Mouse (Mus musculus): ENCODE results near the gene Vmn2r39. TPM values are rescaled to one million over a fixed set of nuclear protein-coding genes. Genes with fewer than 3 reads are reported as not detected.
"Not testable (repeated sequence)": the region's sequence is repeated elsewhere in the genome, so short reads cannot be mapped to it uniquely, and the experiment has no call there.

The Vmn2r39 gene
- polyA plus RNA-seq (2015; fragmentation: Nextera tagmentation; extraction: Ambion mirVana): not detected in 2 replicates

DNA sequence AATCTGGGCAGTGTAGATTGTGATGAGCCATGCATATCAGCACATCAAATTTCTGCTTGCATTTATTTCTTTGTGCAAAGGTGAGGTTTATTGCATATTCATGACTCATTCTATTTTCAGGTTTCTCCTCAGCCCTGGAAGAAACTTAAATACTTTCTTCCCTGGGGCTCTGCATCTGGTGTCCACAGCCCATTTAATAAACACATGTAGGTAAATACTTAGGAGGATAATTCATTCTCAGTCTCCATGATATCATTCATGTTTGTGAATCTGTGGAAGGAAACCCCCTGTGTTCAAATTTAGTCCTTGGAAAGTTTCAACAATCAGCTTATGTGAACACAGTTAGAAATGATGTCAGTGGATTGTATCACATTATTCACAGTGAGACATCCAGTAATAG lies at the start of gene Vmn2r39:
Vmn2r39 (minus strand) TSS at position 101 of the 400 bp plus-strand sequence.
- not testable (repeated sequence) for H3K4me3 ChIP-seq (replicated peaks); H3K4me2 ChIP-seq; H3K9me3 ChIP-seq (replicated peaks); H3K27ac ChIP-seq; H3K36me3 ChIP-seq; ATAC-seq (replicated peaks; ENCODE audit: low FRiP score); H3K27me3 ChIP-seq; H3K9ac ChIP-seq; H3K4me1 ChIP-seq

DNA sequence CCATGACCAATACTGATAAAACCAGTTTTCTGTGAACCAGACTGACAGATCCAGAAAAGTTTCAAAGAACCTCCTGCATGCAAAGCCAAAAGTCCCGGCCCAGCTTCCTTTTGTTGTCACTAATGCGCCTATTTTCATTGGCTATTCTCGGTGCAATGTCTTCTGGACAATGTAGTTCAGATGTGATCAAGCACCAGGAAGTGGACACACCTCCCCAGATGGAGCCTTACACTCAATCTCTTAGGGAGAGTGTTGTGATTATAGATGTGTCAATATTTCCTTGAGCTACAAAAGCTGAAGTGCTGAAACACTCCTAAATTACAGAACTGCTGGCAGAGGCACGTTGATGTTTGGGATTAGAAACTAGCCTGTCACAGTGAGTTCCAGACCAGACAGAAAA lies 34.8 kb upstream of the Vmn2r39 start:
- WGBS: 85% methylated on average over 4 of the region's 4 CpGs
- not testable (repeated sequence) for H3K27me3 ChIP-seq; ATAC-seq (replicated peaks; ENCODE audit: low FRiP score); H3K4me1 ChIP-seq; H3K4me2 ChIP-seq; H3K9me3 ChIP-seq (replicated peaks); H3K9ac ChIP-seq; H3K4me3 ChIP-seq (replicated peaks); H3K36me3 ChIP-seq; H3K27ac ChIP-seq

Other genes with a start within 250 kb of the Vmn2r39 start
- gene Vmn2r40, start 99.4 kb downstream of the Vmn2r39 start, polyA plus RNA-seq (2015; fragmentation: Nextera tagmentation; extraction: Ambion mirVana): not detected in 2 replicates
- gene Vmn2r38, start 67.1 kb upstream of the Vmn2r39 start, polyA plus RNA-seq (2015; fragmentation: Nextera tagmentation; extraction: Ambion mirVana): not detected in 2 replicates
- not detected in 2 replicates for gene Vmn2r37, start 192.9 kb upstream of the Vmn2r39 start, polyA plus RNA-seq (2015; fragmentation: Nextera tagmentation; extraction: Ambion mirVana)